Mouse (Mus musculus): ENCODE measurements around the gene Gucy2g.

DNA sequence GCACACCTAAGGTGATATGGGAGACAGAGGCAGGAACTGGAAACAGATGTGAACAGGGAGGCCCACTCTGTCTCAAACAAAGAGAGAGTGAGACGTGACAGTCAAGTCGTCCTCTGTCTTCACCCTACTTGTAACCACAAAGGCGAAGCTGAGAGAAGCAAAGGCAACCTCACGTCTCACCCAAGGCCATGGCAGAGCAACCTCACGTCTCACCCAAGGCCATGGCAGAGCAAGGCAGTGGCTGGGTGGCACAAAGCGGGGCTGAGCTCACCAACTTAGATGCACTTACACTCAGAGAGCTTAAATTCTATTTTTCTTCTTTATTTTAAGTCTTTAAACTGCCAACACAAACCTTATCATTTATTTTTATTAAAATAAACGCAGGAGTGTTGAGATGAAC is 84.0 kb downstream of the Gucy2g start:
- TF ChIP-seq GATA1 (IDR thresholded peaks at IDR 0.05; ENCODE audit: low read length) = no peak
- TF ChIP-seq TAL1 (IDR thresholded peaks at IDR 0.05; ENCODE audit: low read length) = no peak

Data from erythroblast, embryonic 14.5 days (primary cell).